Mouse (Mus musculus): ENCODE measurements at regions not wholly inside any gene's neighbourhood (a gene's known extent, or its start where the extent isn't known, plus 50 kb on each side); places are given as distances from the start of the nearest gene placed in this dataset.

GRCm38 (mm10) chr2:46358225-46358624 is 1241.0 kb upstream of the Zeb2 start:
- no peak overlapping the region for H3K4me3 ChIP-seq (ENCODE audit: low read depth, low read length)
- no peak overlapping the region for H3K9ac ChIP-seq (replicated peaks)
- H3K27me3 ChIP-seq (ENCODE audit: insufficient read depth, low read length) = no peaks in the 10 kb centered on the region
- DNase-seq (no peak), ATAC-seq (no peak)
- H3K27ac ChIP-seq (ENCODE audit: low read depth) = no peak overlapping the region
- H3K9me3 ChIP-seq (ENCODE audit: low read length) = no peaks in the 10 kb centered on the region
- no peak overlapping the region for H3K4me2 ChIP-seq (ENCODE audit: low read depth, low read length)
- no peaks in the 10 kb centered on the region for H3K36me3 ChIP-seq (replicated peaks; ENCODE audit: insufficient read depth, low read length)
- 77% methylated on average over 3 of the region's 3 CpGs for WGBS (ENCODE audit: insufficient replicate concordance)
- TF ChIP-seq EP300 (IDR thresholded peaks at IDR 0.05; ENCODE audit: low read depth) (no peak), CTCF (IDR thresholded peaks at IDR 0.05; ENCODE audit: low read depth) (no peak)
- no peaks in the 10 kb centered on the region for H3K4me1 ChIP-seq (ENCODE audit: insufficient read depth)

DNA sequence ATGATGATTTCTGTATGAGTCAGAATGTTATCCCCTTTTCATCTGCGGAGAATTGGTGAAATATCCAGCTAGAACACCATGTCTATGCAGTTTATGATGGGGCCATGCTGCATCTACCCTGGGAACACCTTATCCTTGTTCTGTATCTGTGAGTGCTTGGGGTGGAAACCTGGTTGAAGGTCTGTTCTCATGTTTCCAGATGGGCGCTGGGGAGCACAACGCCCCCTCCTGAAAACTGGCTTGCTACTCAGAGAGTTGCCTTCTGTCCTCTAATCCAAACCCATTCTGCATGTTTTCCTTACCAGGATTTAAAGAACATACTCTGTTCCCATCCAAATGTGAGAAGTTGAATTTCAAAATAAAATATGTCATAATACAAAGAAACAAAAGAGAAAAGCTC is 1239.5 kb upstream of the Zeb2 start:
- Histone ChIP-seq H3K9ac (replicated peaks) (no peak overlapping the region), H3K9me3 (ENCODE audit: low read length) (no peaks in the 10 kb centered on the region), H3K27me3 (ENCODE audit: insufficient read depth, low read length) (no peaks in the 10 kb centered on the region), H3K4me2 (ENCODE audit: low read depth, low read length) (no peak overlapping the region), H3K4me3 (ENCODE audit: low read depth, low read length) (no peak overlapping the region), H3K36me3 (replicated peaks; ENCODE audit: insufficient read depth, low read length) (no peaks in the 10 kb centered on the region), H3K4me1 (ENCODE audit: insufficient read depth) (no peaks in the 10 kb centered on the region), H3K27ac (ENCODE audit: low read depth) (no peak overlapping the region)
- 80% methylated on average over 3 of the region's 3 CpGs for WGBS (ENCODE audit: insufficient replicate concordance)
- ATAC-seq (no peak), DNase-seq (no peak)
- TF ChIP-seq CTCF (IDR thresholded peaks at IDR 0.05; ENCODE audit: low read depth) (no peak), EP300 (IDR thresholded peaks at IDR 0.05; ENCODE audit: low read depth) (no peak)

- Histone ChIP-seq H3K27ac (ENCODE audit: low read depth) (no peak overlapping the region), H3K4me3 (ENCODE audit: low read depth, low read length) (no peak overlapping the region), H3K27me3 (ENCODE audit: insufficient read depth, low read length) (no peaks in the 10 kb centered on the region), H3K9ac (replicated peaks) (no peak overlapping the region), H3K4me1 (ENCODE audit: insufficient read depth) (no peaks in the 10 kb centered on the region), H3K4me2 (ENCODE audit: low read depth, low read length) (no peak overlapping the region), H3K9me3 (ENCODE audit: low read length) (no peaks in the 10 kb centered on the region), H3K36me3 (replicated peaks; ENCODE audit: insufficient read depth, low read length) (no peaks in the 10 kb centered on the region)
- TF ChIP-seq EP300 (IDR thresholded peaks at IDR 0.05; ENCODE audit: low read depth) (no peak), CTCF (IDR thresholded peaks at IDR 0.05; ENCODE audit: low read depth) (no peak)
- no peak for DNase-seq
- WGBS (ENCODE audit: insufficient replicate concordance) = 69% methylated on average over 4 of the region's 4 CpGs
- no peak for ATAC-seq
These were observed 1223.5 kb upstream of the Zeb2 start for GRCm38 (mm10) chr2:46340694-46341093.

DNA sequence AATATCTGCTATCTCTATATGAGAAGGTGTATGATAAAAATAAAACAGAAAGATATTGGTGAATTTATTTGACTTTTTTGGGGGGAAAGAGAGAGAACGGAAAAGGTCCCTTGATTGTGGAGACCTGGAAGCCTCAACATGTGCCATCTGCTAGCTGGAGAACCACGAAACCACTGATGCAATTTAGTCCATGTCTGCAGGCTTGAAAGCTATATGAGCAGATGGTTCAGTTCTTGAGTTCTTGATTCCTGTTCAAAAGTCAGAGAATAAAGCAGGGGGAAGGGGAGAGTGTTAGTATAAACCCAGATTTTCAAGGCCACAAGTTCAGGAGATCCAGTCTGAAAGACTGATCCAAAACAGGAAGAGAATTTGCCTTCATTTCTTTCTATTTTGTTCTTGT is 1199.5 kb upstream of the Zeb2 start:
- DNase-seq (no peak), ATAC-seq (no peak)
- no peak for TF ChIP-seq CTCF (IDR thresholded peaks at IDR 0.05; ENCODE audit: low read depth)
- no peak for TF ChIP-seq EP300 (IDR thresholded peaks at IDR 0.05; ENCODE audit: low read depth)
- no peak overlapping the region for H3K27ac ChIP-seq (ENCODE audit: low read depth)
- 75% methylated on average over 2 of the region's 2 CpGs for WGBS (ENCODE audit: insufficient replicate concordance)
- no peak overlapping the region for H3K4me3 ChIP-seq (ENCODE audit: low read depth, low read length)
- no peaks in the 10 kb centered on the region for H3K4me1 ChIP-seq (ENCODE audit: insufficient read depth)
- H3K4me2 ChIP-seq (ENCODE audit: low read depth, low read length) = no peak overlapping the region
- no peaks in the 10 kb centered on the region for H3K27me3 ChIP-seq (ENCODE audit: insufficient read depth, low read length)
- no peaks in the 10 kb centered on the region for H3K36me3 ChIP-seq (replicated peaks; ENCODE audit: insufficient read depth, low read length)
- H3K9me3 ChIP-seq (ENCODE audit: low read length) = no peaks in the 10 kb centered on the region
- H3K9ac ChIP-seq (replicated peaks) = no peak overlapping the region

GRCm38 (mm10) chr2:46315243-46315642 is 1198.0 kb upstream of the Zeb2 start:
- no peak for TF ChIP-seq CTCF (IDR thresholded peaks at IDR 0.05; ENCODE audit: low read depth)
- TF ChIP-seq EP300 (IDR thresholded peaks at IDR 0.05; ENCODE audit: low read depth) = no peak
- Histone ChIP-seq H3K4me1 (ENCODE audit: insufficient read depth) (no peaks in the 10 kb centered on the region), H3K9me3 (ENCODE audit: low read length) (no peaks in the 10 kb centered on the region), H3K4me3 (ENCODE audit: low read depth, low read length) (no peak overlapping the region), H3K36me3 (replicated peaks; ENCODE audit: insufficient read depth, low read length) (no peaks in the 10 kb centered on the region), H3K9ac (replicated peaks) (no peak overlapping the region), H3K4me2 (ENCODE audit: low read depth, low read length) (no peak overlapping the region), H3K27ac (ENCODE audit: low read depth) (no peak overlapping the region), H3K27me3 (ENCODE audit: insufficient read depth, low read length) (no peaks in the 10 kb centered on the region)
- ATAC-seq = no peak
- WGBS (ENCODE audit: insufficient replicate concordance) = 76% methylated on average over 3 of the region's 3 CpGs
- no peak for DNase-seq

- Histone ChIP-seq H3K27ac (ENCODE audit: low read depth) (no peak overlapping the region), H3K4me1 (ENCODE audit: insufficient read depth) (no peaks in the 10 kb centered on the region), H3K9me3 (ENCODE audit: low read length) (no peaks in the 10 kb centered on the region), H3K27me3 (ENCODE audit: insufficient read depth, low read length) (no peaks in the 10 kb centered on the region), H3K36me3 (replicated peaks; ENCODE audit: insufficient read depth, low read length) (no peaks in the 10 kb centered on the region), H3K4me2 (ENCODE audit: low read depth, low read length) (no peak overlapping the region), H3K9ac (replicated peaks) (no peak overlapping the region), H3K4me3 (ENCODE audit: low read depth, low read length) (no peak overlapping the region)
- ATAC-seq (no peak), DNase-seq (no peak)
- WGBS (ENCODE audit: insufficient replicate concordance) = 80% methylated on average over 2 of the region's 2 CpGs
- no peak for TF ChIP-seq EP300 (IDR thresholded peaks at IDR 0.05; ENCODE audit: low read depth)
- no peak for TF ChIP-seq CTCF (IDR thresholded peaks at IDR 0.05; ENCODE audit: low read depth)
These were observed 1190.5 kb upstream of the Zeb2 start for GRCm38 (mm10) chr2:46307582-46308153.

DNA sequence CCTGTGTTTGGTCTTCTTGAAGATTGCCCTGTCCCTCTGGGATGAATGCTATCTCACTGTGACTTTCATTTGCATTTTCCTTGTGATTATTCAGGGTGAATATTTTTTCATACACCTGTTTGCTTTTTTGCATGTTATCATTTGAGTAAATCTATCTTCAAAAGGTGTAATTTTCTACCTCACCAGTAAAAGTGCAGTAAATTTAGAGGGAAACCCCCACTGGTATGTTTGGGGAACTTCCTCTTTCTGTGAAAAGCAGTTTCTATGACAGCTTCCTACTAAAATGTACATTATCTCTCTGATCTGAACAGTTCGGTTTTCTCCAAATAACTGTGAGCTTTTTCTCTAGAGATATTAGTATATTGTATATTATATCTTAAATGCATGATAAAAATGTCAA is 1185.4 kb upstream of the Zeb2 start:
- no peaks in the 10 kb centered on the region for H3K9me3 ChIP-seq (ENCODE audit: low read length)
- TF ChIP-seq EP300 (IDR thresholded peaks at IDR 0.05; ENCODE audit: low read depth) (no peak), CTCF (IDR thresholded peaks at IDR 0.05; ENCODE audit: low read depth) (no peak)
- ATAC-seq = no peak
- H3K4me1 ChIP-seq (ENCODE audit: insufficient read depth) = no peaks in the 10 kb centered on the region
- H3K27ac ChIP-seq (ENCODE audit: low read depth) = no peak overlapping the region
- no peak overlapping the region for H3K4me2 ChIP-seq (ENCODE audit: low read depth, low read length)
- DNase-seq = no peak
- no peak overlapping the region for H3K9ac ChIP-seq (replicated peaks)
- no peaks in the 10 kb centered on the region for H3K27me3 ChIP-seq (ENCODE audit: insufficient read depth, low read length)
- WGBS (ENCODE audit: insufficient replicate concordance) = 23% methylated on average over 1 of the region's 1 CpGs
- H3K36me3 ChIP-seq (replicated peaks; ENCODE audit: insufficient read depth, low read length) = no peaks in the 10 kb centered on the region
- H3K4me3 ChIP-seq (ENCODE audit: low read depth, low read length) = no peak overlapping the region
